Mouse (Mus musculus) heart, postnatal 0 days (tissue): ENCODE results near the gene Fam3b. TPM values are rescaled to one million over a fixed set of nuclear protein-coding genes. Genes with fewer than 3 reads are reported as not detected.

Source experiments
- ATAC-seq: fragments of 200-750 bp; cut with Nextera tagmentation; 2 replicates; pipeline ENCODE4 v1.8.0; 2017; ENCODE audit warnings: low read depth, moderate number of reproducible peaks, moderate library complexity; ENCODE audit not compliant: insufficient read depth
- DNase-seq: peaks from one replicate; pipeline ENCODE4 v3.0.0-alpha.2; 2016; ENCODE audit warnings: low spot score
- H3K27ac ChIP-seq: fragments of 300-500 bp; sonication (generic); 2 replicates; pipeline ENCODE4 v1.5.1; 2014; ENCODE audit warnings: low read depth, mild to moderate bottlenecking
- H3K27me3 ChIP-seq: fragments of 300-500 bp; sonication (generic); 2 replicates; pipeline ENCODE4 v1.6.1; 2014; ENCODE audit warnings: low read length, mixed read lengths; ENCODE audit not compliant: control insufficient read depth, insufficient read depth
- H3K36me3 ChIP-seq: fragments of 300-500 bp; sonication (generic); replicated peaks from 2 replicates; pipeline ENCODE4 v1.6.1; 2014; ENCODE audit warnings: low read length, mixed read lengths; ENCODE audit not compliant: control insufficient read depth, insufficient read depth
- H3K4me1 ChIP-seq: fragments of 300-500 bp; sonication (generic); 2 replicates; pipeline ENCODE4 v1.6.1; 2014; ENCODE audit warnings: antibody characterized with exemption; ENCODE audit not compliant: control insufficient read depth, insufficient read depth
- H3K4me2 ChIP-seq: fragments of 300-500 bp; sonication (generic); 2 replicates; pipeline ENCODE4 v1.6.1; 2014; ENCODE audit warnings: low read depth, mild to moderate bottlenecking, low read length, moderate library complexity
- H3K4me3 ChIP-seq: fragments of 300-500 bp; sonication (generic); 2 replicates; pipeline ENCODE4 v1.5.1; 2014; ENCODE audit warnings: low read depth, low read length
- H3K9ac ChIP-seq: fragments of 300-500 bp; sonication (generic); replicated peaks from 2 replicates; pipeline ENCODE4 v1.6.1; 2014; ENCODE audit warnings: low read depth, low read length, mixed read lengths
- H3K9me3 ChIP-seq: fragments of 300-500 bp; sonication (generic); replicated peaks from 2 replicates; pipeline ENCODE4 v1.6.1; 2016; ENCODE audit warnings: low read length; ENCODE audit not compliant: control insufficient read depth
- CTCF ChIP-seq: IDR thresholded peaks from 2 replicates; pipeline ENCODE4 v1.5.1; 2016; ENCODE audit warnings: antibody characterized with exemption, control low read depth, low read depth
- EP300 ChIP-seq: IDR thresholded peaks from 2 replicates; pipeline ENCODE4 v1.6.1; 2016; ENCODE audit warnings: antibody characterized with exemption, low read depth
- WGBS: fragments of 180-500 bp; shearing (Covaris S2); extraction: QIAGEN DNeasy Blood & Tissue Kit; methylation state at CpG from one replicate; pipeline ENCODE4 v1.1.7; 2014; 5-methylcytosine and 5-hydroxymethylcytosine counted together
- polyA plus RNA-seq: library from polyadenylated mRNA; unstranded; fragments of >200 nt; fragmentation: Nextera tagmentation; extraction: Ambion mirVana; gene quantifications from 2 replicates; pipeline ENCODE4 v1.2.1, GENCODE M21; 2015
- total RNA-seq: library from RNA; depleted of rRNA; stranded (reverse); fragments of >200 nt; gene quantifications from 2 replicates; pipeline ENCODE4 v1.2.3, GENCODE M21; 2014; ENCODE audit warnings: low replicate concordance

Fam3b gene
- total and polyA plus RNA-seq, 2 experiments from 2014 or later: not detected

GRCm38 (mm10) chr16:97467472-97467871 is 47.1 kb downstream of the Fam3b start:
- H3K27ac ChIP-seq: no peak overlapping the region
- H3K9me3 ChIP-seq: no peaks in the 10 kb centered on the region
- 64% methylated on average over 3 of the region's 3 CpGs for WGBS
- no peaks in the 10 kb centered on the region for H3K27me3 ChIP-seq
- ATAC-seq (no peak), DNase-seq (no peak)
- H3K36me3 ChIP-seq: no peaks in the 10 kb centered on the region
- no peaks in the 10 kb centered on the region for H3K4me1 ChIP-seq
- H3K4me3 ChIP-seq: no peak overlapping the region
- TF ChIP-seq EP300: no peak
- no peak for TF ChIP-seq CTCF
- no peak overlapping the region for H3K9ac ChIP-seq
- no peak overlapping the region for H3K4me2 ChIP-seq

- no peaks in the 10 kb centered on the region for H3K27me3 ChIP-seq
- no peak overlapping the region for H3K9ac ChIP-seq
- H3K27ac ChIP-seq: no peak overlapping the region
- H3K4me2 ChIP-seq: no peak overlapping the region
- no peak overlapping the region for H3K4me3 ChIP-seq
- no peaks in the 10 kb centered on the region for H3K36me3 ChIP-seq
- H3K4me1 ChIP-seq: no peaks in the 10 kb centered on the region
- TF ChIP-seq EP300 (no peak), CTCF (peak; percentile 78)
- H3K9me3 ChIP-seq: no peaks in the 10 kb centered on the region
- ATAC-seq (no peak), DNase-seq (peak; percentile 45)
- 37% methylated on average over 4 of the region's 4 CpGs for WGBS
These were observed 48.2 kb downstream of the Fam3b start for GRCm38 (mm10) chr16:97466182-97466957.

DNA sequence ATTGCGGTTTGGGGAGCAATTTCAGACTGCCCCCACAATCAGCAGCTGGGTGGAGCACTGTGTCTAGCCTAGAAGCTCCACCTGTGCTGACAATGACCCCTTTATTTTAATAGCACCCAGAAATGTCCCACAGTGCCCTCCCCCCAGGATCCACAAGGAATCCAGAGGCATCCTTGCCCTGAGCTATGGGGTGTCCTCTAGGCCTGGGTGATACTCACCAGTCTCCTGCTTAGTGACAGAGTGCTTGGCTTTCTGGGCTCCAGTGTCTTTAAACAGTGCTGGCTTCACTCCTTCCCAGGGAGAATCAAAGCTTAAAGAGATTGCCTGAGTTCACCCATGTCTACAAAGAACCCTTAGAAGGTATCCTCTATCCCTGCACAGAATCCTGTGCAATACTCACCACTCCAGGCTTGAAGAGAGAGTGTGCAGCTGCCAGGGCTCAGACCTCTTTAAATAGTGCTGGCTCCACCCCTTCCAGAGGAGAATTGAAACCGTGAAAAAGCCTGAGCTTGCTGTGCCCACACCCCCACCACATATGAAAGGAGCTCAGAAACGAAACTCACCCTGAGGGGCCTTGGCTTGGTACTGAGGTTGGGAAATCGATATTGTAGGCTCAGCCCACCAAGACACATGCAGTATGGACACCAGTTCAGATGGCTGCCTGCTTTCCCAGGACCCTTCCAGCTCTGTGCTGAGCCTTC is 52.0 kb downstream of the Fam3b start, which contains the start of gene Mx1:
Mx1 (minus strand) TSS at position 427 of the 701 bp plus-strand sequence.
- H3K9me3 ChIP-seq: no peaks in the 10 kb centered on the region
- DNase-seq: no peak
- H3K27me3 ChIP-seq: no peaks in the 10 kb centered on the region
- no peak within 1 kb of the TSS for H3K4me3 ChIP-seq
- no peak within 1 kb of the TSS for H3K4me2 ChIP-seq
- H3K4me1 ChIP-seq: no peaks in the 10 kb centered on the region
- H3K9ac ChIP-seq: no peak within 1 kb of the TSS
- H3K27ac ChIP-seq: no peak within 1 kb of the TSS
- peak; percentile 30; the same call in 1 of the 2 replicates for ATAC-seq
- TF ChIP-seq EP300 (no peak), CTCF (no peak)
- H3K36me3 ChIP-seq: no peaks in the 10 kb centered on the region
- 42% methylated on average over 4 of the region's 4 CpGs for WGBS

GRCm38 (mm10) chr16:97461271-97461670 is 53.3 kb downstream of the Fam3b start:
- ATAC-seq: no peak
- Histone ChIP-seq H3K4me3 (no peak overlapping the region), H3K27me3 (no peaks in the 10 kb centered on the region), H3K27ac (no peak overlapping the region), H3K9ac (no peak overlapping the region), H3K36me3 (no peaks in the 10 kb centered on the region), H3K9me3 (no peaks in the 10 kb centered on the region), H3K4me1 (no peaks in the 10 kb centered on the region), H3K4me2 (no peak overlapping the region)
- WGBS: 48% methylated on average over 2 of the region's 2 CpGs
- no peak for DNase-seq
- TF ChIP-seq CTCF (no peak), EP300 (no peak)

DNA sequence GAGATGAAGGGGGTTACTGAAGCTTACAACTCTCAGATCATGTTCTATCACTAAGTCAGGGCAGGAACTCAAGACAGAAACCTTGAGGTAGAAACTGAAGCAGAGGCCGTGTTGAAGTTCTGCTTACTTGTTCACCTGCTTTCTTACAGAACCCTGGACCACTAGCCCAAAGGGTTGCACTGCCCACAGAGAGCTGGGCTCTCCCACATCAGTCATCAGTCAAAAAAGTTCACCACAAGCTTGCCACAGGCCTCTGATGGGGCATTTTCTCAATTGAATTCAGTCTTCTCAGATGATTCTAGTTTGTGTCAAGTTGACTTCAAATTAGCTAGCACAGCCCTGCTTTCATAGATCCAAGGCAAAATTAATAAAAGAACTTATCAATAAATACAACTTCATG is 54.8 kb downstream of the Fam3b start:
- no peak overlapping the region for H3K4me3 ChIP-seq
- no peak overlapping the region for H3K4me2 ChIP-seq
- no peaks in the 10 kb centered on the region for H3K27me3 ChIP-seq
- H3K4me1 ChIP-seq: no peaks in the 10 kb centered on the region
- no peaks in the 10 kb centered on the region for H3K36me3 ChIP-seq
- no peak overlapping the region for H3K27ac ChIP-seq
- H3K9me3 ChIP-seq: no peaks in the 10 kb centered on the region
- ATAC-seq (no peak), DNase-seq (no peak)
- TF ChIP-seq EP300 (no peak), CTCF (no peak)
- WGBS: 77% methylated on average over 1 of the region's 1 CpGs
- no peak overlapping the region for H3K9ac ChIP-seq
